In the genomic region with DNA sequence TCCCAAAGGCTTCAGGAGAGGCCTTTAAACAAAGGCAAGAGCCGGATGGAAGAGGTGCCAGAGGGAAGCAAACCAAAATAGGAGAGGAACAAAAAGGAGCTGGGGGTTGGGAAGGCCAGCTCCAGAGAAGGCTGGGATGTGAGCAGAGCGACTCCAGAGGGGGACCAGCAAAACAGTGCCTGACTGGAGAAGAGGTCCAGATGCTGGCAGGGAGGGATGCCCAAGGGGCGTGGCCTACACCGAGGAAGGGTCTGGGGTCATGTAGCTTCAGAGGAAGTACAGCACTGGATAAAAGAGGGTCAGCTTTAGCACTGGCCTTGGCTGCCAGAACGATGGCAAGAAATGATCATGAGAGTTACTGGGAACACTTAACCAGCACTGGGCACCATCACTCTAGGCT, we compare ENCODE assay signal across 9 mouse cellular contexts. TPM values are rescaled to one million over a fixed set of nuclear protein-coding genes. Genes with fewer than 3 reads are reported as not detected.
DNase-seq lines count a peak whose midpoint lies in the region; ATAC-seq and TF ChIP-seq lines count a peak whose summit lies in the region.
"Had no signal": no experiment of that assay in that cellular context is flagged by ENCODE, and none has a peak within 500 bp of the region (broad histone marks: within the 10 kb centered on the region; RNA-seq: fewer than 3 reads in every experiment).

No protein-coding gene starts in this region.

- H3K9me3 ChIP-seq in heart, embryonic 11.5 days (replicated peaks; ENCODE audit: control insufficient read depth, low read length), result no peaks in the 10 kb centered on the region
- H3K9me3 ChIP-seq in stomach, postnatal 0 days (ENCODE audit: control insufficient read depth, low read length), result no peaks in the 10 kb centered on the region
- H3K9me3 ChIP-seq: liver, embryonic 13.5 days had no signal

- TF ChIP-seq CTCF in spleen, adult 2 months (IDR thresholded peaks at IDR 0.05; ENCODE audit: extremely low read depth, insufficient read depth, insufficient read length, insufficient replicate concordance), result no peak
- TF ChIP-seq CTCF in stomach, postnatal 0 days (IDR thresholded peaks at IDR 0.05; ENCODE audit: low read depth), result no peak

- H3K27ac ChIP-seq in heart, embryonic 11.5 days (ENCODE audit: low read depth, low read length), result no peak overlapping the region
- H3K27ac ChIP-seq in spleen, adult 2 months (ENCODE audit: insufficient read depth, low read length), result peak overlapping the region; percentile 27; the same call in 1 of the 2 replicates
- H3K27ac ChIP-seq in stomach, postnatal 0 days (replicated peaks), result peak overlapping the region; percentile 95

- TF ChIP-seq EP300 in stomach, postnatal 0 days (optimal IDR thresholded peaks at IDR 0.05), result no peak

- 30% methylated on average over 5 of the region's 5 CpGs for WGBS in heart, embryonic 11.5 days (ENCODE audit: insufficient replicate concordance)
- WGBS in spleen, adult 2 months, result 68% methylated on average over 5 of the region's 5 CpGs
- 26% methylated on average over 5 of the region's 5 CpGs for WGBS in stomach, postnatal 0 days

- no peak overlapping the region for H3K4me3 ChIP-seq in heart, embryonic 11.5 days (ENCODE audit: low read depth, low read length)
- no peak overlapping the region for H3K4me3 ChIP-seq in spleen, adult 2 months (ENCODE audit: extremely low read depth, insufficient read depth, insufficient read length)
- no peak overlapping the region for H3K4me3 ChIP-seq in stomach, postnatal 0 days (ENCODE audit: low read depth, low read length)
- H3K4me3 ChIP-seq: liver, embryonic 13.5 days had no signal

- no peak overlapping the region for H3K9ac ChIP-seq in heart, embryonic 11.5 days (ENCODE audit: low read depth, low read length)
- H3K9ac ChIP-seq in stomach, postnatal 0 days (ENCODE audit: low read length), result no peak overlapping the region
- H3K9ac ChIP-seq: liver, embryonic 13.5 days had no signal

- H3K4me1 ChIP-seq in heart, embryonic 11.5 days (ENCODE audit: control insufficient read depth, insufficient read depth, low read length), result peaks cover 33% of the 10 kb centered on the region
- H3K4me1 ChIP-seq in spleen, adult 2 months (ENCODE audit: control insufficient read depth, insufficient read depth, insufficient read length), result no peaks in the 10 kb centered on the region
- H3K4me1 ChIP-seq in stomach, postnatal 0 days (replicated peaks; ENCODE audit: control insufficient read depth, insufficient read depth), result peaks cover 31% of the 10 kb centered on the region

- peak; percentile 96 for DNase-seq in heart, adult 11 months
- DNase-seq in spleen, adult 2 months (ENCODE audit: low read depth in 1 of 2, low spot score in 2 of 2), result no peak
- no peak for DNase-seq in spleen, adult 12 weeks (ENCODE audit: low spot score)
- DNase-seq in layer of hippocampus, postnatal 10 days (ENCODE audit: low spot score in 2 of 2), result peak; percentile 36 to 63
- DNase-seq in stomach, postnatal 0 days (ENCODE audit: low spot score), result no peak
- no peak for DNase-seq in adrenal gland, postnatal 14 days
- no peak for DNase-seq in ovary, adult 18-20 months (ENCODE audit: low spot score)
- DNase-seq: liver, embryonic 13.5 days had no signal

- H3K4me2 ChIP-seq in heart, embryonic 11.5 days, result no peak overlapping the region
- H3K4me2 ChIP-seq in stomach, postnatal 0 days (replicated peaks; ENCODE audit: low read depth), result no peak overlapping the region
- H3K4me2 ChIP-seq: liver, embryonic 13.5 days had no signal

- H3K27me3 ChIP-seq in heart, embryonic 11.5 days (ENCODE audit: control insufficient read depth, insufficient read depth, low read length), result peaks cover 6% of the 10 kb centered on the region; the same call in 1 of the 2 replicates
- H3K27me3 ChIP-seq in spleen, adult 2 months (ENCODE audit: control insufficient read depth, insufficient read depth, low read length), result no peaks in the 10 kb centered on the region
- H3K27me3 ChIP-seq in stomach, postnatal 0 days (ENCODE audit: control insufficient read depth, insufficient read depth, low read length), result no peaks in the 10 kb centered on the region

- ATAC-seq in heart, embryonic 11.5 days (replicated peaks; ENCODE audit: insufficient number of reproducible peaks, low FRiP score, low TSS enrichment), result no peak
- 0 out of 2 replicates have a peak, but pooled peaks have one; percentile 2 for ATAC-seq in stomach, postnatal 0 days (ENCODE audit: low FRiP score, low TSS enrichment)

- TF ChIP-seq POLR2A in spleen, adult 2 months (IDR thresholded peaks at IDR 0.05; ENCODE audit: low read depth, low read length), result no peak

- no peaks in the 10 kb centered on the region for H3K36me3 ChIP-seq in heart, embryonic 11.5 days (ENCODE audit: control insufficient read depth, insufficient read depth, low read length)
- H3K36me3 ChIP-seq in spleen, adult 2 months (ENCODE audit: control insufficient read depth, insufficient read depth, low read length), result no peaks in the 10 kb centered on the region
- H3K36me3 ChIP-seq in stomach, postnatal 0 days (ENCODE audit: control insufficient read depth, insufficient read depth, low read length), result no peaks in the 10 kb centered on the region
- H3K36me3 ChIP-seq: liver, embryonic 13.5 days had no signal

RNA-seq across cellular contexts. Expression of a gene that starts 8.4 kb away (rescaled TPM):
- 0.66 and 0.79 TPM in 2 replicates for polyA plus RNA-seq in heart, embryonic 11.5 days (2014; fragmentation: Nextera tagmentation; extraction: Ambion mirVana)
- 4.4 and 5.5 TPM in 2 replicates for polyA plus RNA-seq in spleen, adult 2 months (2012; rRNA removed)
- total RNA-seq in layer of hippocampus, postnatal 10 days (2021), result 100 to 1,000 TPM; 102 TPM
- 1.3 and 1.7 TPM in 2 replicates for polyA plus RNA-seq in stomach, postnatal 0 days (2015; fragmentation: Nextera tagmentation; extraction: Ambion mirVana)
- 5.5 and 7.4 TPM in 2 replicates for total RNA-seq in adrenal gland, postnatal 14 days (2021)

RNA-seq across cellular contexts. Expression of a gene that starts 55.8 kb away (rescaled TPM):
- polyA plus RNA-seq in heart, embryonic 11.5 days (2014; fragmentation: Nextera tagmentation; extraction: Ambion mirVana), result 22.7 and 23.0 TPM in 2 replicates
- polyA plus RNA-seq in spleen, adult 2 months (2012; rRNA removed), result 2.3 and 3.8 TPM in 2 replicates
- 1 to 10 TPM; 8.0 to 9.5 TPM for total RNA-seq in layer of hippocampus, postnatal 10 days (2021)
- polyA plus RNA-seq in stomach, postnatal 0 days (2015; fragmentation: Nextera tagmentation; extraction: Ambion mirVana), result 9.6 and 10.7 TPM in 2 replicates
- total RNA-seq in adrenal gland, postnatal 14 days (2021), result 2.6 and 4.7 TPM in 2 replicates

Comparison
In these comparisons a context has a peak if more than half of its experiments do, and no peak if none do; other contexts are left out.
1. DNase-seq: peak in heart, adult 11 months (single experiment) and layer of hippocampus, postnatal 10 days (2 of 2); none in spleen, adult 2 months (0 of 2), spleen, adult 12 weeks (single experiment), stomach, postnatal 0 days (single experiment), adrenal gland, postnatal 14 days (single experiment) and ovary, adult 18-20 months (single experiment).